ENCODE assay signal across 18 mouse cellular contexts in genomic region chr17:32263672-32264071, GRCm38 (mm10). TPM values are rescaled to one million over a fixed set of nuclear protein-coding genes. Genes with fewer than 3 reads are reported as not detected.
DNase-seq lines count a peak whose midpoint lies in the region; ATAC-seq and TF ChIP-seq lines count a peak whose summit lies in the region.
"Had no signal": no experiment of that assay in that cellular context is flagged by ENCODE, and none has a peak within 500 bp of the region (broad histone marks: within the 10 kb centered on the region; RNA-seq: fewer than 3 reads in every experiment).

No protein-coding gene starts in this region.

- no peaks in the 10 kb centered on the region for H3K36me3 ChIP-seq in forebrain, embryonic 14.5 days (ENCODE audit: control insufficient read depth, insufficient read depth, low read length)
- H3K36me3 ChIP-seq in forebrain, embryonic 13.5 days (ENCODE audit: poor library complexity, severe bottlenecking): 0 out of 2 replicates have a peak, but pooled peaks cover 3% of the 10 kb centered on the region
- H3K36me3 ChIP-seq in kidney, adult 2 months (ENCODE audit: control insufficient read depth, insufficient read depth, low read length): no peaks in the 10 kb centered on the region
- no peaks in the 10 kb centered on the region for H3K36me3 ChIP-seq in kidney, embryonic 16.5 days (ENCODE audit: insufficient read depth, low read length)
- H3K36me3 ChIP-seq: embryonic facial prominence, embryonic 13.5 days had no signal

- peak; percentile 77 for DNase-seq in forebrain, embryonic 14.5 days (ENCODE audit: low spot score)
- DNase-seq in kidney, adult 2 months: peak; percentile 47
- DNase-seq in adipocyte (ENCODE audit: low spot score) (peak; percentile 91), MN1 (ENCODE audit: low spot score) (no peak)
- DNase-seq in cerebellum, postnatal 10 days: peak; percentile 38 to 45
- no peak for DNase-seq in natural killer cell, adult 2 months (ENCODE audit: low spot score in 2 of 2)
- DNase-seq: kidney, adult 11 months; kidney, postnatal 4 days; layer of hippocampus, postnatal 36 days; thymus, postnatal 25 days had no signal

- no peaks in the 10 kb centered on the region for H3K27me3 ChIP-seq in forebrain, embryonic 14.5 days (replicated peaks; ENCODE audit: control insufficient read depth, insufficient read depth, low read length)
- no peaks in the 10 kb centered on the region for H3K27me3 ChIP-seq in forebrain, embryonic 13.5 days
- no peaks in the 10 kb centered on the region for H3K27me3 ChIP-seq in kidney, adult 2 months (replicated peaks; ENCODE audit: control insufficient read depth, insufficient read depth, low read length)
- H3K27me3 ChIP-seq in kidney, embryonic 16.5 days (ENCODE audit: insufficient read depth, low read length): no peaks in the 10 kb centered on the region
- H3K27me3 ChIP-seq: embryonic facial prominence, embryonic 13.5 days; liver, embryonic 15.5 days had no signal

- no peaks in the 10 kb centered on the region for H3K9me3 ChIP-seq in forebrain, embryonic 14.5 days (replicated peaks; ENCODE audit: control insufficient read depth, low read length)
- H3K9me3 ChIP-seq in forebrain, embryonic 13.5 days (replicated peaks): no peaks in the 10 kb centered on the region
- no peaks in the 10 kb centered on the region for H3K9me3 ChIP-seq in kidney, embryonic 16.5 days (ENCODE audit: low read length)
- H3K9me3 ChIP-seq: embryonic facial prominence, embryonic 13.5 days; liver, embryonic 15.5 days; midbrain, embryonic 10.5 days had no signal

- no peak for TF ChIP-seq CTCF in kidney, adult 2 months (conservative IDR thresholded peaks at IDR 0.05; ENCODE audit: insufficient read depth, insufficient read length, low read depth, low read length)

- 78% methylated on average over 2 of the region's 2 CpGs for WGBS in forebrain, embryonic 14.5 days
- WGBS in forebrain, embryonic 13.5 days: 86% methylated on average over 2 of the region's 2 CpGs
- 58% methylated on average over 2 of the region's 2 CpGs for WGBS in kidney, adult 2 months
- 86% methylated on average over 2 of the region's 2 CpGs for WGBS in kidney, embryonic 16.5 days

- H3K4me2 ChIP-seq in forebrain, embryonic 14.5 days (ENCODE audit: low read length): no peak overlapping the region
- no peak overlapping the region for H3K4me2 ChIP-seq in forebrain, embryonic 13.5 days
- no peak overlapping the region for H3K4me2 ChIP-seq in kidney, embryonic 16.5 days (replicated peaks; ENCODE audit: low read depth, low read length)
- H3K4me2 ChIP-seq: embryonic facial prominence, embryonic 13.5 days; hindbrain, embryonic 14.5 days; liver, embryonic 15.5 days had no signal

- peak; percentile 60; the same call in 1 of the 2 replicates for ATAC-seq in forebrain, embryonic 14.5 days
- ATAC-seq in forebrain, embryonic 13.5 days: no peak
- ATAC-seq in kidney, embryonic 16.5 days (ENCODE audit: low FRiP score, low TSS enrichment): no peak
- ATAC-seq: CD4-positive, CD25-positive, alpha-beta regulatory T cell, adult 4 months had no signal

- no peak for TF ChIP-seq POLR2A in kidney, adult 2 months (IDR thresholded peaks at IDR 0.05; ENCODE audit: low read depth, low read length)

- H3K4me3 ChIP-seq in forebrain, embryonic 14.5 days (ENCODE audit: low read depth, low read length): no peak overlapping the region
- H3K4me3 ChIP-seq in forebrain, embryonic 13.5 days: no peak overlapping the region
- H3K4me3 ChIP-seq in kidney, adult 2 months (ENCODE audit: insufficient read depth, low read depth, low read length): no peak overlapping the region
- no peak overlapping the region for H3K4me3 ChIP-seq in kidney, embryonic 16.5 days (ENCODE audit: low read length)
- H3K4me3 ChIP-seq: embryonic facial prominence, embryonic 13.5 days; liver, embryonic 15.5 days; midbrain, embryonic 10.5 days; myocyte had no signal

- no peak overlapping the region for H3K9ac ChIP-seq in forebrain, embryonic 14.5 days (ENCODE audit: low read length)
- H3K9ac ChIP-seq in forebrain, embryonic 13.5 days: no peak overlapping the region
- H3K9ac ChIP-seq in kidney, embryonic 16.5 days (replicated peaks; ENCODE audit: low read length): no peak overlapping the region
- H3K9ac ChIP-seq: embryonic facial prominence, embryonic 13.5 days; hindbrain, embryonic 14.5 days; liver, embryonic 15.5 days had no signal

- H3K27ac ChIP-seq in forebrain, embryonic 14.5 days (ENCODE audit: low read depth, low read length): no peak overlapping the region
- H3K27ac ChIP-seq in forebrain, embryonic 13.5 days: no peak overlapping the region
- H3K27ac ChIP-seq in kidney, adult 2 months (ENCODE audit: insufficient read depth, low read depth, low read length): no peak overlapping the region
- H3K27ac ChIP-seq in kidney, embryonic 16.5 days (ENCODE audit: low read length): no peak overlapping the region
- H3K27ac ChIP-seq: embryonic facial prominence, embryonic 13.5 days; hindbrain, embryonic 14.5 days; liver, embryonic 15.5 days; midbrain, embryonic 10.5 days had no signal

- H3K4me1 ChIP-seq in forebrain, embryonic 14.5 days (ENCODE audit: control insufficient read depth, insufficient read depth, low read length): peaks cover 2% of the 10 kb centered on the region; the same call in 1 of the 2 replicates
- peaks cover 15% of the 10 kb centered on the region for H3K4me1 ChIP-seq in forebrain, embryonic 13.5 days
- H3K4me1 ChIP-seq in kidney, adult 2 months (ENCODE audit: control insufficient read depth, insufficient read depth, low read length): peaks cover 28% of the 10 kb centered on the region
- H3K4me1 ChIP-seq in kidney, embryonic 16.5 days (ENCODE audit: insufficient read depth, low read length): 0 out of 2 replicates have a peak, but pooled peaks cover 5% of the 10 kb centered on the region
- H3K4me1 ChIP-seq: embryonic facial prominence, embryonic 13.5 days had no signal

RNA-seq across cellular contexts. Expression of gene Brd4, which starts 20.9 kb away (rescaled TPM):
- polyA plus RNA-seq in forebrain, embryonic 14.5 days (2014; fragmentation: Nextera tagmentation; extraction: Ambion mirVana): 51.0 and 66.1 TPM in 2 replicates
- 84.5 and 87.1 TPM in 2 replicates for polyA plus RNA-seq in forebrain, embryonic 13.5 days (2015; fragmentation: Nextera tagmentation; extraction: Ambion mirVana)
- 27.0 and 33.7 TPM in 2 replicates for polyA plus RNA-seq in kidney, adult 2 months (2012; rRNA removed)
- polyA plus RNA-seq in kidney, embryonic 16.5 days (2015; fragmentation: Nextera tagmentation; extraction: Ambion mirVana): 84.5 and 99.3 TPM in 2 replicates

RNA-seq across cellular contexts. Expression of gene Akap8, which starts 57.4 kb away (rescaled TPM):
- polyA plus RNA-seq in forebrain, embryonic 14.5 days (2014; fragmentation: Nextera tagmentation; extraction: Ambion mirVana): 33.9 and 40.1 TPM in 2 replicates
- polyA plus RNA-seq in forebrain, embryonic 13.5 days (2015; fragmentation: Nextera tagmentation; extraction: Ambion mirVana): 112 and 114 TPM in 2 replicates
- polyA plus RNA-seq in kidney, adult 2 months (2012; rRNA removed): 36.9 and 48.0 TPM in 2 replicates
- polyA plus RNA-seq in kidney, embryonic 16.5 days (2015; fragmentation: Nextera tagmentation; extraction: Ambion mirVana): 112 and 126 TPM in 2 replicates

Comparison
In these comparisons a context has a peak if more than half of its experiments do, and no peak if none do; other contexts are left out.
1. DNase-seq: peak in forebrain, embryonic 14.5 days (single experiment), kidney, adult 2 months (single experiment), adipocyte (single experiment) and cerebellum, postnatal 10 days (2 of 2); none in MN1 (single experiment) and natural killer cell, adult 2 months (0 of 2).